Mouse (Mus musculus) urinary bladder, adult 18-20 months (tissue): ENCODE measurements around the gene Kir3dl2.
"Not testable (repeated sequence)": the region's sequence is repeated elsewhere in the genome, so short reads cannot be mapped to it uniquely, and the experiment has no call there.

Source experiments
- DNase-seq, 2 experiments: peaks; one replicate each; pipeline ENCODE4 v3.0.0; 2022; ENCODE audit warnings: low spot score in 2 of 2, mixed read lengths in 2 of 2

Gene Kir3dl2

DNA sequence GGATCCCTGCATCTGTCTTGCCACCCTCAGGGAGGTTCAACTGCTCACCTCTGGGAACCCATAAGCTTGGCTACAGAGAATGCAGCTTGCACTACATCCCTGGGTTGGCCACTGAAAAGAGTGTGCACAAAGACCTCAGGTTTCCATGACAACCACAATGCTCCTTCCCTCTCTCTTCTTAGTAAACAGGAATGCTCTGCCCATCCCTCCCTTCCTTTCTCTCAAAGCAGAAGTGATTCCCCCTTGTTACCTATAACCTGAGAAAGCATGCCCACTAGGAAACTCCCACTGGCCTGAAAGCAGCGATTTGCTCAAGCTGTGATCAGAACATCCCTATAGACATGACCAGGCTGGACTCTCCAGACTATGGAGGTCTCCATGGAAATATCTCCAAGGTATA is at the start of gene Kir3dl2:
Kir3dl2 (minus strand) TSS at position 101 of the 400 bp plus-strand sequence.
- not testable (repeated sequence) for DNase-seq

DNA sequence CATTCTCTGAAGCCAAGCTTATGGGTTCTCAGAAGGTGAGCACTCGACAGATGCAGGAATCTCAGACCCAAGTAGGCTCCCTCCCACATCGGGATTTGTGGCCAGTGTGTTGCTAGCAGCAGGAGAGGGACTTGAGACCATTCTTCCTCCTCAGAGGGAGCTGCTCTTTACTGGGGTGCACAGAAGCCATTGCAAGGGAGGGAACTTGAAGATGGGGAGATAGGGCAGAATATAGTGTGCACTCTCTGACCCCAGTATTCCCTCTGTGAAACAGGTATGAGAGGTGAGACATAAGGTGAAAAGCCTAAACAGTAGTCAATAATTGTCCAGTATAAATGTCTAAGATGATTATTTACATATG is 47.0 kb upstream of the Kir3dl2 start:
- no peak for DNase-seq

DNA sequence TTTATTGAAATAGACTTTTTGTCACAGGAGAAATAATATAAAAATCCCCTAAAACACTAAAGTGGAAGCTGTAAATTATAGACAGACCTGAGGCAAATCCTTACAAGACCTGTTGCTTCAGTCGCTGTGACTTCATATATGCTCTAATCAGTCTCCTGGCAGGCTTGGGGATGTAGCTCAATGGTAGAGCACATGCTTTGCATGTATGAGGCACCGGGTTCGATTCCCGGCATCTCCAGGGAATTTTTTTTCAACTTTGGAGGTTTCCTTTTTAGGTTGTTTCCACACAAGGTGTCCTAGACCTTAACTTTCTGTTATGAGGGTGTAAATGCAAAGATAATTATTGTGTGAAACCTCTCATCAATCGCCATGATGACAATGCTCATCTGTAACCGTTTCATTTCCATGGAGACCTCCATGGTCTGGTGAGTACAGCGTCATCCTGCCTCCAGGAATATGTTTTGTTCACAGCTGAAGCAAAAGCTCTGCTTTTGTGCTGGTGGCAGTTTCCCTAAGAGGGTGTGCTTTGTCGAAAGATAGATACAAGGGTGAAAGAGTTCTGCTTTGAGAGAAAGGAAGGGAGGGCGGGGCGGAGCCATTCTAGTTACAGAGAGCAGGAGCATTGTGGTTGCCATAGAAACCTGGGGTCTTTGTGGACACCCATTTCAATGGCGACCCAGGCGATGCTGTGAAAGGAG is 46.5 kb upstream of the Kir3dl2 start, which contains the start of gene Tceal3:
Tceal3 (plus strand) TSS at position 644 of the 698 bp plus-strand sequence.
- no peak for DNase-seq

DNA sequence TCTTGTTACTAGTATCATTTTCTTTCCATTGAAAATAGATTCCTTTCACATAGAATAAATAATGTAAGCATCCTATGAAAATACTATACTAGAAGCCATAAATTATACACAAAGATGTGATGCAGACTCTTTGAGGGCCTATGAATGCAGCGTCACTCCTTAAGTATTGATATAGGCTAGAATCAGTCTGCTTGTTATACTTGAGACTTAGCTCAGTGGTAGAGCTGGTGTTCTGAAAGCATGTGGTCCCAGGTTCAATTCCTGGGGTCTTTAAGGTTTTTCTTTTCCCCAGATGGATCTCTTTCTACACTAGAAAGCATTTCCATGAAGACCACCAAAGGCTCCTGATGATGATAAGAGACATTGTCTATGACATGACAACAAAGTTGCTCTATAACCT is 40.8 kb upstream of the Kir3dl2 start:
- no peak for DNase-seq

DNA sequence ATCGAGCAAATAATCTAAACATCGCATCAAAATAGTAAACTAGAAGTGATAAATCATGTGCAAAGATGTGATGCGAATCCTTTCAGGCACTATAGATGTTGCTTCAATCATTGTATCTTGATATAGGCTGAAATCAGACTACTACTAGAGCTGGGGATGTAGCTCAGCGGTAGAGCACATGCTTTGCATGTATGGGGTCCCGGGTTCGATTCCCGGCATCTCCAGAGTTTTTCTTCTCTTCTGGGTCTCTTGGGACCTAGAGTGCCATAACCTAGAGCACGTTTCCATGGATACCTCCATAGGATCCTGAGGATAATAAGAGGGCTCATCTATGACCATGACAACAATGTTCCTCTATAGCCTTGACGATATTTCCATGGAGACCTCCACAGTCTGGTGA is 25.2 kb upstream of the Kir3dl2 start:
- DNase-seq, result not testable (repeated sequence)

DNA sequence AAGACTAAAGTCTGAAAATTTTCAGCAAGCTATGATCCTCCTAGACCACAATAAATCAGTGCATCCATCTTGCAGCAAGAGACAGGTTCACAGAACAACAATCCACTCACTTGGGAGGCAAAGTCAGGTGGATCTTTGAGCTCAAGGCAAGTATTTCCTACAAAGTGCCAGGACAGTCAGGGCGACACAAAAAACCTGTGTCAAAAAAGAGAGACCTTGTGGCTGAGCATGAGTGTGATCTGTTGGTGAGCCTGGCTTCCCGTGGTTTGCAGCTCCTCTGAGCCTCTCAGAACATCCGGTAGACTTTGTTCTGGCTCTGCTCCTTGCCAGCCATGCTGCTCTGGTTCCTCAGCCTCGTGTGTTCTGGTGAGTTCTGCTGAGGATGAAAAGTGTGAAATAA is 26.2 kb downstream of the Kir3dl2 start, which contains the start of gene Kir3dl1:
Kir3dl1 (plus strand) TSS at position 301 of the 400 bp plus-strand sequence.
- not testable (repeated sequence) for DNase-seq
